Mouse (Mus musculus) hindbrain, embryonic 12.5 days (tissue): ENCODE data around the gene Lemd1. TPM values are rescaled to one million over a fixed set of nuclear protein-coding genes. Genes with fewer than 3 reads are reported as not detected.

Experiments used
- ATAC-seq: fragments of 200-750 bp; cut with Nextera tagmentation; 2 replicates; pipeline ENCODE4 v1.8.0; 2017; ENCODE audit warnings: moderate TSS enrichment; ENCODE audit not compliant: low FRiP score
- H3K27ac ChIP-seq: fragments of 300-500 bp; sonication (generic); 2 replicates; pipeline ENCODE4 v1.5.1; 2016; ENCODE audit warnings: mild to moderate bottlenecking
- H3K27me3 ChIP-seq: fragments of 300-500 bp; sonication (generic); 2 replicates; pipeline ENCODE4 v1.6.1; 2016; ENCODE audit warnings: mild to moderate bottlenecking
- H3K36me3 ChIP-seq: fragments of 300-500 bp; sonication (generic); 2 replicates; pipeline ENCODE4 v1.6.1; 2016; ENCODE audit warnings: mild to moderate bottlenecking
- H3K4me1 ChIP-seq: fragments of 300-500 bp; sonication (generic); 2 replicates; pipeline ENCODE4 v1.6.1; 2016
- H3K4me2 ChIP-seq: fragments of 300-500 bp; sonication (generic); replicated peaks from 2 replicates; pipeline ENCODE4 v1.6.1; 2016; ENCODE audit warnings: mild to moderate bottlenecking
- H3K4me3 ChIP-seq: fragments of 300-500 bp; sonication (generic); 2 replicates; pipeline ENCODE4 v1.5.1; 2016; ENCODE audit warnings: mild to moderate bottlenecking
- H3K9ac ChIP-seq: fragments of 300-500 bp; sonication (generic); 2 replicates; pipeline ENCODE4 v1.6.1; 2016; ENCODE audit warnings: mild to moderate bottlenecking, moderate library complexity
- H3K9me3 ChIP-seq: fragments of 300-500 bp; sonication (generic); replicated peaks from 2 replicates; pipeline ENCODE4 v1.6.1; 2016; ENCODE audit warnings: mild to moderate bottlenecking
- WGBS: fragments of 180-500 bp; shearing (Covaris S2); methylation state at CpG from one replicate; pipeline ENCODE4 v1.1.7; 2016; 5-methylcytosine and 5-hydroxymethylcytosine counted together
- microRNA counts: library from miRNA; unstranded; fragments of <30 nt; microRNA quantifications from one replicate; lab custom pipeline; 2017
- microRNA-seq: library from miRNA; unstranded; fragments of <30 nt; microRNA quantifications from one replicate; pipeline ENCODE4, GENCODE M21; 2017
- polyA plus RNA-seq: library from polyadenylated mRNA; unstranded; fragments of >200 nt; fragmentation: Nextera tagmentation; extraction: Ambion mirVana; gene quantifications from 2 replicates; pipeline ENCODE4 v1.2.1, GENCODE M21; 2016

The Lemd1 gene
- polyA plus RNA-seq, 1 experiment from 2014 or later, result 10.8 TPM

GRCm38 (mm10) chr1:132301242-132301641 is 110.0 kb downstream of the Lemd1 start:
- peaks cover 33% of the 10 kb centered on the region for H3K4me1 ChIP-seq
- no peaks in the 10 kb centered on the region for H3K36me3 ChIP-seq
- H3K27ac ChIP-seq, result no peak overlapping the region
- H3K9ac ChIP-seq, result no peak overlapping the region
- H3K27me3 ChIP-seq, result peaks cover 23% of the 10 kb centered on the region
- H3K4me2 ChIP-seq, result peak overlapping the region; percentile 25
- no peak overlapping the region for H3K4me3 ChIP-seq
- 88% methylated on average over 5 of the region's 5 CpGs for WGBS
- H3K9me3 ChIP-seq, result no peaks in the 10 kb centered on the region
- no peak for ATAC-seq

GRCm38 (mm10) chr1:132302341-132302866 is 111.2 kb downstream of the Lemd1 start:
- Histone ChIP-seq H3K4me1 (peaks cover 27% of the 10 kb centered on the region), H3K27me3 (peaks cover 22% of the 10 kb centered on the region), H3K36me3 (no peaks in the 10 kb centered on the region), H3K4me3 (no peak overlapping the region), H3K9ac (no peak overlapping the region), H3K27ac (no peak overlapping the region), H3K9me3 (no peaks in the 10 kb centered on the region), H3K4me2 (0 out of 2 replicates have a peak overlapping the region, but pooled peaks have one; percentile 25)
- WGBS, result 85% methylated on average over 9 of the region's 9 CpGs
- ATAC-seq, result no peak

GRCm38 (mm10) chr1:132304618-132305214 is 113.5 kb downstream of the Lemd1 start:
- no peak overlapping the region for H3K9ac ChIP-seq
- no peak overlapping the region for H3K4me2 ChIP-seq
- H3K36me3 ChIP-seq, result no peaks in the 10 kb centered on the region
- H3K4me3 ChIP-seq, result no peak overlapping the region
- WGBS, result 20% methylated on average over 9 of the region's 9 CpGs
- no peak overlapping the region for H3K27ac ChIP-seq
- peaks cover 17% of the 10 kb centered on the region for H3K27me3 ChIP-seq
- H3K9me3 ChIP-seq, result no peaks in the 10 kb centered on the region
- no peak for ATAC-seq
- H3K4me1 ChIP-seq, result peaks cover 8% of the 10 kb centered on the region; the same call in 1 of the 2 replicates

GRCm38 (mm10) chr1:132306160-132306559 is 114.9 kb downstream of the Lemd1 start:
- H3K27me3 ChIP-seq, result peaks cover 12% of the 10 kb centered on the region
- WGBS, result 33% methylated on average over 4 of the region's 4 CpGs
- H3K4me1 ChIP-seq, result 0 out of 2 replicates have a peak, but pooled peaks cover 4% of the 10 kb centered on the region
- H3K4me3 ChIP-seq, result no peak overlapping the region
- no peaks in the 10 kb centered on the region for H3K36me3 ChIP-seq
- ATAC-seq, result peak; percentile 20; the same call in 1 of the 2 replicates
- H3K9me3 ChIP-seq, result no peaks in the 10 kb centered on the region
- H3K9ac ChIP-seq, result no peak overlapping the region
- H3K27ac ChIP-seq, result no peak overlapping the region
- H3K4me2 ChIP-seq, result no peak overlapping the region

- 0 out of 2 replicates have a peak, but pooled peaks cover 4% of the 10 kb centered on the region for H3K4me1 ChIP-seq
- H3K4me3 ChIP-seq, result no peak overlapping the region
- ATAC-seq, result no peak
- H3K9me3 ChIP-seq, result no peaks in the 10 kb centered on the region
- WGBS, result 21% methylated on average over 4 of the region's 4 CpGs
- H3K4me2 ChIP-seq, result no peak overlapping the region
- H3K9ac ChIP-seq, result no peak overlapping the region
- no peak overlapping the region for H3K27ac ChIP-seq
- no peaks in the 10 kb centered on the region for H3K36me3 ChIP-seq
- peaks cover 16% of the 10 kb centered on the region for H3K27me3 ChIP-seq
Observed at GRCm38 (mm10) chr1:132306808-132307207, 115.6 kb downstream of the Lemd1 start.

- ATAC-seq, result no peak
- no peaks in the 10 kb centered on the region for H3K36me3 ChIP-seq
- H3K9me3 ChIP-seq, result no peaks in the 10 kb centered on the region
- no peak overlapping the region for H3K4me3 ChIP-seq
- H3K27me3 ChIP-seq, result peaks cover 12% of the 10 kb centered on the region; the same call in 1 of the 2 replicates
- no peak overlapping the region for H3K9ac ChIP-seq
- H3K4me1 ChIP-seq, result 0 out of 2 replicates have a peak, but pooled peaks cover 4% of the 10 kb centered on the region
- H3K27ac ChIP-seq, result no peak overlapping the region
- no peak overlapping the region for H3K4me2 ChIP-seq
- WGBS, result 85% methylated on average over 6 of the region's 6 CpGs
Observed at GRCm38 (mm10) chr1:132307962-132308361, 116.7 kb downstream of the Lemd1 start.

GRCm38 (mm10) chr1:132308674-132309073 is 117.4 kb downstream of the Lemd1 start:
- 0 out of 2 replicates have a peak, but pooled peaks cover 4% of the 10 kb centered on the region for H3K4me1 ChIP-seq

More at GRCm38 (mm10) chr1:132308674-132309073, 117.4 kb downstream of the Lemd1 start:
- no peak overlapping the region for H3K9ac ChIP-seq
- ATAC-seq, result no peak
- 89% methylated on average over 7 of the region's 7 CpGs for WGBS
- H3K27ac ChIP-seq, result no peak overlapping the region
- H3K4me3 ChIP-seq, result no peak overlapping the region
- peaks cover 10% of the 10 kb centered on the region; the same call in 1 of the 2 replicates for H3K27me3 ChIP-seq
- no peaks in the 10 kb centered on the region for H3K36me3 ChIP-seq
- no peaks in the 10 kb centered on the region for H3K9me3 ChIP-seq
- H3K4me2 ChIP-seq, result no peak overlapping the region

MicroRNA genes within 50 kb of the gene (microRNA counts, 519-probe panel; counts per million panel counts)
- microRNA mmu-miR-135b (lab: Ali Mortazavi, UCI), result 4,827 counts per million, percentile 89 among the panel's probes with 10 or more counts

Small RNA genes within 50 kb of the gene (microRNA-seq; reads per million reads assigned to microRNA genes)
- gene Mir135b, result 5,247 reads per million, percentile 89 among the genes with 10 or more reads in this experiment

Other genes starting within 250 kb of the Lemd1 start
- 5.6 and 6.4 TPM in 2 replicates for gene Slc45a3, start 228.5 kb upstream of the Lemd1 start, polyA plus RNA-seq
- gene Elk4, start 183.8 kb upstream of the Lemd1 start, polyA plus RNA-seq, result 18.5 and 21.7 TPM in 2 replicates
- 15.4 and 16.2 TPM in 2 replicates for gene Mfsd4a, start 123.4 kb upstream of the Lemd1 start, polyA plus RNA-seq
- gene Cdk18, start 51.7 kb upstream of the Lemd1 start, polyA plus RNA-seq, result 0.99 and 1.4 TPM in 2 replicates
- 3.6 and 4.1 TPM in 2 replicates for gene AC124108.1, start within 50 bp of the Lemd1 start, polyA plus RNA-seq
- gene Gm10188, start 38.3 kb downstream of the Lemd1 start, polyA plus RNA-seq, result 0.49 TPM in 1 of 2 replicates, not detected in the other
- gene Klhdc8a, start 107.2 kb downstream of the Lemd1 start, polyA plus RNA-seq, result 5.1 and 5.3 TPM in 2 replicates
- 29.7 and 30.0 TPM in 2 replicates for gene Nuak2, start 124.7 kb downstream of the Lemd1 start, polyA plus RNA-seq
- gene Tmcc2, start 199.8 kb downstream of the Lemd1 start, polyA plus RNA-seq, result 36.3 and 37.8 TPM in 2 replicates
- 14.3 and 14.6 TPM in 2 replicates for gene Dstyk, start 226.1 kb downstream of the Lemd1 start, polyA plus RNA-seq